Mouse (Mus musculus) adrenal gland, adult 18-20 months (tissue): ENCODE measurements around the gene Foxe1. TPM values are rescaled to one million over a fixed set of nuclear protein-coding genes. Genes with fewer than 3 reads are reported as not detected.

ENCODE experiments used
- DNase-seq, 2 experiments: peaks; one replicate each; pipeline ENCODE4 v3.0.0; 2021 to 2022; ENCODE audit warnings: low spot score in 2 of 2
- long read RNA-seq, 2 experiments: library from polyadenylated mRNA; stranded (forward); transcript quantifications; one replicate each; pipeline ENCODE4 v2.0.0; 2021
- total RNA-seq, 2 experiments: library from RNA; stranded (reverse); gene quantifications; 1 replicate in 1 of 2; 2 replicates in 1 of 2; pipeline ENCODE4 v1.2.3; 2021

The Foxe1 gene
- not detected for total RNA-seq
- long read RNA-seq, experiment 1, result 0 reads
- long read RNA-seq, experiment 2, partial matches to known transcripts, result 0 of 1 reads
- long read RNA-seq, experiment 2, other reads (novel, unspliced or antisense), result 0 of 1 reads

- DNase-seq, result no peak
Measured at GRCm38 (mm10) chr4:46343596-46344260, at the start of gene Foxe1. TSS of gene Foxe1 (plus strand) at chr4:46343609.

- peak; percentile 59 to 73 for DNase-seq
Measured at GRCm38 (mm10) chr4:46304071-46304470, 39.3 kb upstream of the Foxe1 start.

- DNase-seq, result peak; percentile 90 to 94
Measured at GRCm38 (mm10) chr4:46304757-46305384, 38.5 kb upstream of the Foxe1 start.

GRCm38 (mm10) chr4:46305436-46305835 lies 38.0 kb upstream of the Foxe1 start:
- peak in 1 of 2 experiments; percentile 3 for DNase-seq

GRCm38 (mm10) chr4:46307341-46307740 lies 36.1 kb upstream of the Foxe1 start:
- DNase-seq, result peak; percentile 55 to 62

- DNase-seq, result no peak
Measured at GRCm38 (mm10) chr4:46307869-46308268, 35.5 kb upstream of the Foxe1 start.

DNA sequence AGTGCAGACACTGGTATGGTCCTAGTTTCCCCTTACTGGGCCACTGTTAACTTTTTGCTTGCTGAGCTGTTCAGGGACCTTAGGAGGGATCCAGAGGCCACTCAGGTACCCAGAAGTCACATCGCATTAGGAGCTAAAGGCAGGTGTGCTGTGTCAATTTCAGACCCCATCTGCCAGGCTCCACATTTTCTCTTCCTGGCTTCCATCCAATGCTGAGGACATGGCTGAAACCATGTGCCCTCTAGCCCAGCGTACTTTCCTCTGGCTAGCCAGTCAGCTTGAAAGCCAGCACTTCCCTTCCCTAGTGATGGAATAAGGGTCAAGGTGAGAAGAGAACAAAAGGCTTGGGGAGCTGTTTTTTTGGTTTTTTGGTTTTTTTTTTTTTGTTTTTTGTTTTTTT lies 31.8 kb upstream of the Foxe1 start:
- DNase-seq, result no peak

- DNase-seq, result no peak
Measured at GRCm38 (mm10) chr4:46321730-46322389, 21.5 kb upstream of the Foxe1 start.

DNA sequence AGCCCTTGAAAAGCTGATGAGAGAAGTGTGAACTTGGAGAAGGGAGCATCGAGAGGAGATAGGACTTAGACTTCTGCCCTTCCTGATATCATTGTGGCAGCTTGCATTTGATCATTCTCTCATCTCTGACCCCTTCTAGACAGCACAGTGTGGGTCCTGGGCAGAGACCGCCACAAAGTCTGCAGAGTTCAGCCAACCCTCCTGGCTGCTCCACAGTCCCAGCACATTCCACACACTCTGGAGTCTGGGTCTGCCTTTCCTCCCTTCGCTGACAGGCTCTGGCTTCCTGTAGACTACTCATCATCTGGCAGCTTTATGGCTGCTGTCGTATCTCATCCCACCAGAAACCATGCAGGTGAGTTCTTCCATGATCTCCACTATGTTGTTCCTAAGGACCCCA lies 20.7 kb upstream of the Foxe1 start:
- DNase-seq, result no peak

DNA sequence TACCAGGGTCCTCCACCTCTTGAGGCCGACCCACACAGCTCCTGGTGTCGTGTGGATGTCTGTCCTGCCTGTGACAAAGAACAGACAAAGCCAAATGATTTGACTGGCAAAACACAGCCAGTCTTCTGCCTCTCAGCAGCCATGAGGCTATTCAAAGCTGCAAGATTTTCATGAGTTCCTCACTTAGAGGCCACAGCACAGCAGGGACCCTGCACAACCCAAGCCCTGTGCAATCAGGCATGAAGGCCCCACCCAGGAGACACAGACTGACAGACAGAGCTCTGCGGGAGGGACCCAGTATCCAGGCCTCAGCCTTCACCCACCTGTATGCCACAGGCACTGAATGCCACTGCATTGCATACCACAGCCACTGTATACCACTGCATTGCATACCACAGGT lies 14.5 kb upstream of the Foxe1 start:
- no peak for DNase-seq

DNA sequence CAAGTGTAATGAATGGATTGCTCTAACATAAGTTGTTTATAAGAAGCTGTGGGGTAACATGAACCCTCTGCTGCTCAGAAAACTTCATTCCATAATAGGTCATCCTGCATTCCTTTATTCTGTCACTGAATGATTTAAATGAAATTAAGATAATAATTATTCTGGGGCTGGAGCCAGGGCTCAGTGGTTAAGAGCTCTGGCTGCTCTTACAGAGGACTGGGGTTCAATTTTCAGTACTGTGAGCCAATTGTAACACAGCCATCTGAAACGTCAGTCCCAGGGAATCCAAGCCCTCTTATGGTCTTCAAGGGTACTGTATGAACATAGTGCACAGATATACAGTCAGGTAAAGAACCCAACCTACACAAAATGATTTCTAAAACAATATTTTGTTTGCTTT lies 7.6 kb upstream of the Foxe1 start:
- no peak for DNase-seq

GRCm38 (mm10) chr4:46337990-46338389 lies 5.4 kb upstream of the Foxe1 start:
- no peak for DNase-seq

DNA sequence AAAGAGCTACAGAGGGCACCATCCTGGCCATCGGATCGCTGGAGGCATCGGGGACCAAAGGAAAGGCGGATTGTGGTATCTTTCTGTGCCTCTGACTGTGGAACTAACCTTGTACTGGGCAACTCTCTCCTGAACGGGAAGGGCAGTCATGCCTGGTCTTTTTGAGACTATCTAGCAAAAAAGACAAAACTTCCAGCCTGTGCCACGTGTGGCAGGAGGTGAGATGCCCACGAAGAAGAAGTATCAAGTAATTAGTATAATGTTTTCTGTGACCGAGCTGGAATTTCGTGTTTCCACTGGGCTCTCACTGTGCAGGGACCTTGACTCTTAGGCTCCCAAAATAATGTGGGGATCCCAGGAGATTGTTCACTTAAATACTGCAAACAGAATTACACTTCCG lies 4.4 kb upstream of the Foxe1 start:
- DNase-seq, result no peak

DNA sequence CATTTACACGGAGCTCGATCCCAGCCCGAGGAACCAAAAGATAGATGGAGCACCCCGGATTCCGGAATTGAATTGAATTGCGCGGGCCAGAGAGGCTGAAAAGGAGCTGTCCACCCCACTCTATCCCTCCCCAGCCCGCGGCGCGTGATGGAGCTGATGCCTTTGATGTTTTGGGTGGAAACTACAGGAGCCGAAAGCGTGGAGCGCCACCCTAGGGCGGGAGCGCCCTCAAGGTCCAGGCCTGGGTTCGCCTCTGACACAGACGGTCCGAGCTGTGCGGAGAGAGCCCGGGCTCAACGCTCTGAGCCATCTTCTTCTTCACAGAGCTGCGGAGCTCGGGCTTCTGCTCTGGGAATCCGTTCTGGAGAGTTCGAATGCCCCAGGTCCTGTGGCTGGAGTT lies 3.8 kb upstream of the Foxe1 start:
- no peak for DNase-seq

DNA sequence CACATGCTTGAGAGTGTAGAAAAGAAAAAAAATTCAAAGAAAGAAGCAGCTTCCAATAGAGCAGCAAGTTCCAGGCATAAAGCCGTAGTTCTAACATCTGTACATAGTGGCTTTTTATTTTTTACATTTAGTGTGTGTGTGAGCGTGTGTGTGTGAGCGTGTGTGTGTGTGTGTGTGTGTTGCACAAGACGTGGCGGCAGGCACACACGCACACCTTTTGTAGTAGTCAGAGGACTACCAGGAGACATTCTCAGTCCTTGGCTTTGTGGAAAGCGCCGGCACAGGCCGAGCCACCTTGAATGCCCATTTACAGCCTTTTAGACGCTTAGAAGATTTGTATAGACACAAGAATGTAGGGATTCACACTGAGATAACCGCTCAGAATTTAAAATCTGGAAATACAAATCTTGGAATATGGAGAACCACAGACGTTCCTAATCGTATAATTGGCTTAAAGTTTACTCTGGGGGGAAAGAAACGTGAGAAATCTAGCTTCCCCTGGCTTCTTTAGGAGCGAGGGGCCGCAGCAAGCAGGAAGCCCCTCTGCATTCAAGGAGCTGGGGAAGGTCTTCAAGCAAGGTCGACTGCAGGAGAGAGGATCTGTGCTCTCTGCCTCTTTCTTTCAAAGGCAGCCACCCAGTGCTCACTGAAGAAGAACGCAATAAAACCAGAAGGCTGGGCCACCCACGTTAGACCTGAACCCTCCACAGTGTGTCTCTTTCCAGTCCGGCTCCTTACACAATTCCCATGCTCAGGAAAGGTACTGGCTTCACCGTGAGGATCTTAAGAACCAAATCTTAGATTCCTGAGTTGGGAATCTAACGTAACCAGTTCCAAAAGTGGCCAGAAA lies 1.4 kb upstream of the Foxe1 start:
- no peak for DNase-seq

DNA sequence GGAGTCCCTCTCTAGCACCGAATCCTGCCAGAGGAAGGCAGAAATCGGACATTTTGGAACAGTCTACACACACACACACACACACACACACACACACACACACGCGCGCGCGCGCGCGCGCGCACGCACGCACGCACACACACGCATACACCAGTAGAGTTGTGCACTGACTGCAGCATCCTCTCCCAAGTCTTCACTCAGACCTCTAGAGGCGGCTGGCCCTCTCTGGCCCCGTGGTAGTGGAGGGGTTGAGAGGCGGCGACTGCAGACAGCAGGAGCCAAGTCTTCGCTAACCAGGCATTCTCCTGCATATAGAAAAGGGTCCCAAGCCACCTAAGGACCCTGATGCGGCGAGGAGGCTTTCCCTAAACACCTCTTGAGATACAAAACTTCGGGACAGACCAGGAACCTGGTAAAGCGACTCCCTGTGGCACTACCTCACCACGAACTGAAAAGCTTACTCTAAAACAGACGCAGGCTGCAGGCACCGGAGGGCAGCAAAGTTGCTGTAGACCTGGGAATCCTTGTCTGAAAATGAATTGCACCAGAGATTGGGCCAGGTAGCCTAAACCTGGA lies 610 bp upstream of the Foxe1 start:
- DNase-seq, result no peak

GRCm38 (mm10) chr4:46344288-46344687 lies 879 bp downstream of the Foxe1 start:
- DNase-seq, result no peak

GRCm38 (mm10) chr4:46345056-46345772 lies 1.8 kb downstream of the Foxe1 start:
- DNase-seq, result no peak

DNA sequence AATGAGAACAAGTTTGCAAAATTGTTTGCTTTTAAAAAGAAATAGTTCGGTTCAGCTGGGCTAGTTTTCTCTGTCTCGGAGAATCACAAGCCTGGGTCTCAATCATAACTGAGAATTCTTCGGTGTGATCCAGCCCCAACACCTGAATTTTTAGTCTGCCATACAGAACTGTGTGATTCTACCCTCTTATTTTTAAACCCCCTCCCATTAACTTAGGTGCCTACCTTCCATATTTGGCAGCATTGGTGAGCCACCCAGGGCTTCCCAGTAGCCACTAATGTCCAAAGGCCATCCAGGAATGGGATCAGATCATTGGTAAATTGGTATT lies 2.3 kb downstream of the Foxe1 start:
- DNase-seq, result no peak

GRCm38 (mm10) chr4:46346221-46346620 lies 2.8 kb downstream of the Foxe1 start:
- no peak for DNase-seq
